Mouse (Mus musculus) layer of hippocampus, adult 18-20 months (tissue): ENCODE measurements around the gene Siah1b. TPM values are rescaled to one million over a fixed set of nuclear protein-coding genes. Genes with fewer than 3 reads are reported as not detected.

Experiments
- DNase-seq, 2 experiments: peaks; one replicate each; pipeline ENCODE4 v3.0.0; 2022; ENCODE audit warnings: low spot score in 2 of 2
- total RNA-seq, 2 experiments: library from RNA; stranded (reverse); gene quantifications; 2 replicates each; pipeline ENCODE4 v1.2.3; 2021

Siah1b gene
- total RNA-seq, 2 experiments from 2014 or later: 9.8 to 10.3 TPM

DNA sequence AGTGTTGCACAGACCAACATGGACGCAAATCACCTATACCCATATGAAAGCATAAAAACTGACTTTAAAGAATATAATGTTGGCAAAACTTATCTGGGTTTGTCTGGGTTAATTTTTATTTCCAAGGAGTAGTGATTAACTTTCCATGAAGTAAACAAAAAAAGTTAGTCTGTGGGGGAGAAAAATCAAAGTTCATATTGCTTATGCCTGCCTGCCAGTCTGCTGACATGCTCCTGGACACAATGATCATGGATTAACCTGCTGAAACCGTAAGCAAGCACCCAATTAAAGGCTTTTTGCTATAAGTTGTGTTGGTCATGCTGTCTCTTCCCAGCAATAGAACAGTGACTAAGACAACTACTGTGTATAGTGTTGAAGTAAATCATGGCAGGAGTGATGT lies 40.9 kb downstream of the Siah1b start:
- DNase-seq: no peak

- DNase-seq: no peak
Measured at GRCm38 (mm10) chrX:164032526-164032925, 43.8 kb downstream of the Siah1b start.

DNA sequence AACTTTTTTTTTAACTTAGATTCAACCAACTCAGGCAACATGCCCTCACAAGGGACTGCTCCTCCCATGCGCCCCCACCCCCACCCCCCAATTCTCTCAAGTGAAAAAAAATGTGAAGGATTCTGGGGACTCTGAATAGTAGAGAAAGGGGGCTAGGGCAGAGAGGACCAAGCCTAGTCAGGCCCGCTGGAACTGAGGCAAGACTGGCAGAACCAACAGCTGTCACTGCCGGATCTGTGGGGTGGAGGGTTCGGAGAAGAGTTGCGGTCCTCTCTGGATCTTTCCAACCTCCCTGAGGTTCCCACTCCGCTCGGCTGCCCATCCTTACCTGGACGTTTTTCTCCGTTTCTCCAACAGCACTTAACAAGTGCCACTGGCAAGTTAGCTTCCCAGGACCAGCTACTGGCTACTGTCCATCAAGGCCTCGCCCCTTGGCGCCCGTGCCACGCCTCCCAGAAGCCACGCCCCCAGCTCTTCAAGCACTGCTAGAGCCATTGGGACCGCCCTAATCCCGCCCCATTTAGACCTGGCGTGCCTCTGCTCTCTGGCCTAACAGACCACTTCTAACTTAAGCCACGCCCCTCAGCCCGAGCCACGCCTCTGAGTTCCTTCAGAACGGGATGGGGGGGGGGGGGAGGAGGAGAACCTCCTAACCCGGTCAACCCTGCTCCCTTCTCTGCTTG lies 48.5 kb downstream of the Siah1b start, which contains the start of gene Car5b:
Gene Car5b, minus strand, starts transcription at position 391 of the 683 bp plus-strand sequence.
- DNase-seq: peak; percentile 10 to 57

Other genes starting within 250 kb of the Siah1b start
- gene Ap1s2, start 167.5 kb downstream of the Siah1b start, total RNA-seq: 10 to 100 TPM; 38.9 to 42.3 TPM
- 10 to 100 TPM; 38.9 to 54.9 TPM for gene Zrsr2, start 117.8 kb downstream of the Siah1b start, total RNA-seq
- gene Car5b, start 48.5 kb downstream of the Siah1b start, total RNA-seq: 1 to 10 TPM; 2.3 to 2.7 TPM
- gene Cltrn, start 12.3 kb upstream of the Siah1b start, total RNA-seq: under 1 TPM in 1 of 2 experiments, not detected in 1; 0.69 TPM
- gene Ace2, start 62.8 kb upstream of the Siah1b start, total RNA-seq: under 1 TPM; 0.61 to 0.67 TPM
- gene Bmx, start 181.7 kb upstream of the Siah1b start, total RNA-seq: under 1 TPM; 0.56 to 0.67 TPM
- 1 to 10 TPM; 6.6 to 7.8 TPM for gene Pir, start 192.9 kb upstream of the Siah1b start, total RNA-seq